Mouse (Mus musculus) ES-E14 (cell line): ENCODE results near the gene Pigx. TPM values are rescaled to one million over a fixed set of nuclear protein-coding genes. Genes with fewer than 3 reads are reported as not detected.

Experiments used
- DNase-seq: peaks from one replicate; pipeline ENCODE4 v3.0.0-alpha.2; 2013; ENCODE audit warnings: low read depth, low spot score
- H3K27ac ChIP-seq: 2 replicates; pipeline ENCODE4 v1.5.1; 2012; ENCODE audit warnings: low read depth, mild to moderate bottlenecking, low read length, moderate library complexity, mixed read lengths; ENCODE audit not compliant: poor library complexity, insufficient read depth, severe bottlenecking
- H3K36me3 ChIP-seq: 2 replicates; pipeline ENCODE4 v1.6.1; 2012; ENCODE audit warnings: mild to moderate bottlenecking, low read length, moderate library complexity, mixed read lengths; ENCODE audit not compliant: control insufficient read depth, poor library complexity, insufficient read depth, severe bottlenecking
- H3K4me1 ChIP-seq, 2 experiments: fragments of 150-350 bp in 1 of 2; sonication (generic) in 1 of 2; 2 replicates each; pipeline ENCODE4 v1.6.1; 2012; ENCODE audit warnings: low read length in 2 of 2, mild to moderate bottlenecking in 1 of 2, mixed read lengths in 1 of 2; ENCODE audit not compliant: control insufficient read depth in 2 of 2, insufficient read depth in 2 of 2, poor library complexity in 1 of 2
- H3K4me3 ChIP-seq, 2 experiments: fragments of 150-350 bp in 1 of 2; sonication (generic) in 1 of 2; 2 replicates each; pipeline ENCODE4 v1.5.1; 2012; ENCODE audit warnings: low read length in 2 of 2, low read depth in 1 of 2, mild to moderate bottlenecking in 1 of 2, mixed read lengths in 1 of 2; ENCODE audit not compliant: insufficient read depth in 1 of 2, poor library complexity in 1 of 2, severe bottlenecking in 1 of 2
- H3K9ac ChIP-seq: 2 replicates; pipeline ENCODE4 v1.6.1; 2012; ENCODE audit warnings: low read depth, mild to moderate bottlenecking, low read length, mixed read lengths; ENCODE audit not compliant: poor library complexity, insufficient read depth, severe bottlenecking
- H3K9me3 ChIP-seq: fragments of 150-350 bp; sonication (generic); 2 replicates; pipeline ENCODE4 v1.6.1; 2012; ENCODE audit warnings: low read depth, mild to moderate bottlenecking, low read length; ENCODE audit not compliant: control insufficient read depth, insufficient read depth
- CHD2 ChIP-seq: IDR thresholded peaks from 2 replicates; pipeline ENCODE4 v1.6.1; 2014; ENCODE audit warnings: mild to moderate bottlenecking, low read depth, low read length, inconsistent platforms
- HCFC1 ChIP-seq: IDR thresholded peaks from 2 replicates; pipeline ENCODE4 v1.6.1; 2012; ENCODE audit warnings: low read length, inconsistent platforms, borderline replicate concordance; ENCODE audit not compliant: insufficient read depth
- MAFK ChIP-seq: IDR thresholded peaks from 2 replicates; pipeline ENCODE4 v1.6.1; 2014; ENCODE audit warnings: mild to moderate bottlenecking, low read depth, low read length, inconsistent platforms; ENCODE audit not compliant: insufficient read depth
- ZC3H11A ChIP-seq: IDR thresholded peaks from 2 replicates; pipeline ENCODE4 v1.6.1; 2012; ENCODE audit warnings: low read depth, mild to moderate bottlenecking, inconsistent platforms, low read length, borderline replicate concordance
- ZNF384 ChIP-seq: IDR thresholded peaks from 2 replicates; pipeline ENCODE4 v1.6.1; 2012; ENCODE audit warnings: low read depth, low read length, inconsistent platforms
- in situ Hi-C, 2 experiments: fragments of 600-800 bp; cut with MboI; formaldehyde crosslinking; loops; one replicate each; pipeline ENCODE4 v1.15.1; 2025; ENCODE audit warnings: low sequenced_read_pairs in 2 of 2, inconsistent platforms in 1 of 2; ENCODE audit not compliant: unreplicated experiment in 2 of 2
- total RNA-seq: library from RNA; depleted of rRNA; stranded (reverse); fragments of 300-350 nt; gene quantifications from 2 replicates; pipeline ENCODE4 v1.2.3, GENCODE M21; 2012

Pigx gene
- total RNA-seq, 1 experiment: 59.5 TPM

DNA sequence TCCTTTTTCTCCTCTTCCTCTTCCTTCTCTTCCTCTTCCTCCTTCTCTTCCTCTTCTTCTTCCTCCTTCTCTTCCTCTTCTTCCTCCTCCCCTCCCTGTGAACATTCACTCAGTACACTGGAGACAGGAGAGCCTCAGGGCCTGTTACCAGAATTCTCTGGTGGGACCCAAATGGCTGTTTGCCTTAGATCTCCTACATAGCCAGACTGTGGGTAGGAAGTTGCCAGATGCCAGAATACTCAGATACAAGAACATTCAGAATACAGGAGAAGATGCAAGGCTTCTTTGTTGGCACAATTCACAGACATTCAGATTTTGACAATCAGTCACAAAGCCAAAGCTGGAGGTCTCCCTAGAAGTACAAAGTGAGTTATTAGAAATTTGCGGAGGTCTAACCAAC, 39.4 kb upstream of the Pigx start:
- in situ Hi-C loops: no loop called here
- no peak for DNase-seq
- Histone ChIP-seq H3K36me3 (no peaks in the 10 kb centered on the region), H3K4me1 (peaks cover 0 to 2% of the 10 kb centered on the region in 2 experiments; a peak in 1 of 4 replicates), H3K9me3 (no peaks in the 10 kb centered on the region), H3K4me3 (no peak overlapping the region), H3K27ac (no peak overlapping the region), H3K9ac (no peak overlapping the region)
- TF ChIP-seq CHD2: no peak
- TF ChIP-seq ZNF384: no peak
- TF ChIP-seq HCFC1: no peak
- TF ChIP-seq MAFK: no peak
- no peak for TF ChIP-seq ZC3H11A

DNA sequence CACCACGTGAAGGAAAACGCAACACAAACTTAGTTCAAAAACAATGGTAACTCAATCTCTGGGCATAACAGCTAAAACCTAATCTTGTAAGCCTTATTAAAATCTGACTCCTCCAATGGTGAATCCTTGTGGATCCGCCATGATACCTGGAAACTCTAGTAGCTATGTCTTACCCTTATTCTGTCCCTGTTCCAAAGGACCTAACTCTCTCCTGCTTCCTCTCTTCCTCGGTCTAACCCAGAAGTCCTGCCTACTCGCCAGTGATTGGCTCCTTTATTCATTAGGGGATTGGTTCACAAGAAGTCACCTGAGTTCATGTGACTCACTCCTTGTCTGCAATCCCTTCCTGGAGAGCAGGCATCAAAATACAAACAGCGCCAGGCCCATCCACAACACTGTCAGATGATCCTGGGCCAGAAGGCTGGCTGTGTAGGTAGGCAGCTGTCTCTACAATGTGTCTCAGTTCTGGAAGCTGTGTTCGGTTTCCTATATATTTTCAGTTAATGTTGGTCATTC, 36.4 kb upstream of the Pigx start:
- DNase-seq: no peak
- TF ChIP-seq CHD2: no peak
- TF ChIP-seq ZC3H11A: no peak
- no peak for TF ChIP-seq HCFC1
- TF ChIP-seq ZNF384: no peak
- no peak for TF ChIP-seq MAFK
- Histone ChIP-seq H3K4me1 (peaks cover 0 to 2% of the 10 kb centered on the region in 2 experiments; a peak in 1 of 4 replicates), H3K9ac (peak overlapping the region; percentile 65), H3K4me3 (peak overlapping the region; percentile 52 to 70), H3K36me3 (no peaks in the 10 kb centered on the region; the same call in 1 of the 2 replicates), H3K27ac (peak overlapping the region; percentile 50; the same call in 1 of the 2 replicates), H3K9me3 (no peaks in the 10 kb centered on the region)
- in situ Hi-C loops: no loop called here

DNA sequence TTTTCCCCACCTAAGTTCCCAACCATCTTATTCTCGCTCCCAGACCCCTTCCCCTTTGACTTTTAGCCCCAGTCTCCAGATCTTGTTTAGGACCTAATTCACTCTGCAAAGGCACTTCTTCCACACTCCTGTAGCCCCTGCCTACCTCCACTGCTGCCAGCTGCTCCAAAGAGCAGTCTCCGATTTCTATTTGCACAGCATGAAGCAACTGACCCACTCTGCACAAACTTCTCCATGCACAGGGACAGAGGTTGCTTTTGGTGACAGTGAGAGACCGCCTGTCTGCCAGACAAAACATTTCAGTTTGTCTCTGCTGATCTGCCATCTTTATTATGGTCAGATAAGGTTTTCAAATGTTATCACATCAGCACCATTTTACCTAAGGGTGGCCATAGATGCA, 33.6 kb upstream of the Pigx start:
- Histone ChIP-seq H3K4me1 (peaks cover 6 to 8% of the 10 kb centered on the region in 2 experiments; a peak in 3 of 4 replicates), H3K4me3 (no peak overlapping the region), H3K9ac (0 out of 2 replicates have a peak overlapping the region, but pooled peaks have one; percentile 4), H3K27ac (no peak overlapping the region), H3K9me3 (no peaks in the 10 kb centered on the region), H3K36me3 (no peaks in the 10 kb centered on the region; the same call in 1 of the 2 replicates)
- in situ Hi-C loops: no loop called here
- DNase-seq: no peak
- no peak for TF ChIP-seq ZC3H11A
- TF ChIP-seq HCFC1: no peak
- no peak for TF ChIP-seq CHD2
- TF ChIP-seq MAFK: no peak
- TF ChIP-seq ZNF384: no peak

DNA sequence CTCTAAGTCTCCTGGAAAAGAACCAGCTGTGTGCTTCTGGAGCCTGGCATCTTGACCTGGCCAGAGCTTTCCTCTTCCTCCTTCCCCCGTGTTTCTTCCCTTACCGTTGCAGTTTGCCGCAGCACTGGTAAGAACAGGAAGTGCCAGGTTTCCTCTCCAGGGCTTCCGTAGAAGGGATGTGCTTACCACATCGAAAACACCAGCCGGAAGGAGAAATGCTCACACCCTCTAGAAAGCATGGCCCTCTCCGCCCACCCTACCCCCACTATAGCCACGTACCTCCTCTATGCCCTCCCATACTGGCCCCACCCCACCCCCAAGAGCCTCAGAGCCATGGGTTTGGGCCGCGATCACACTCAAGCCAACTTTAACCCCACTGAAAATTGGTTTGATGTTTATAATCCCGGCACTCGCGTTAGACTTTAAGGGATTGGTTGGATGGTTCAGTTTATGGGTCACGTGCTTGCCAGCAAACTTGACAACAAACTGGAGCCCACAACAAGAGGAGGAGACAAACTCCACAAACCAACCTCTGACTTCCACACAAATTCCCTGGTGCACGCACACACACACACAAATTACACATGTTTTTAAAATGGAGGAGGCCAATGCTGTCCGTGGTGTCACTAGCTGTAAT, 30.8 kb upstream of the Pigx start:
- Histone ChIP-seq H3K36me3 (no peaks in the 10 kb centered on the region; the same call in 1 of the 2 replicates), H3K4me3 (peak overlapping the region; percentile 65), H3K27ac (peak overlapping the region; percentile 75), H3K4me1 (peaks cover 6 to 13% of the 10 kb centered on the region in 2 experiments; a peak in 3 of 4 replicates), H3K9ac (peak overlapping the region; percentile 81), H3K9me3 (no peaks in the 10 kb centered on the region)
- in situ Hi-C loops: no loop called here
- TF ChIP-seq ZC3H11A: no peak
- no peak for TF ChIP-seq MAFK
- TF ChIP-seq ZNF384: no peak
- no peak for TF ChIP-seq HCFC1
- TF ChIP-seq CHD2: no peak
- no peak for DNase-seq
